Mouse (Mus musculus) G1E (cell line): ENCODE measurements around the gene Uqcrfs1. TPM values are rescaled to one million over a fixed set of nuclear protein-coding genes. Genes with fewer than 3 reads are reported as not detected.

Source experiments
- ATAC-seq: 2 replicates; pipeline ENCODE4 v1.8.0; 2016; ENCODE audit warnings: mild to moderate bottlenecking; ENCODE audit not compliant: insufficient number of reproducible peaks, poor library complexity, low FRiP score, severe bottlenecking; ENCODE audit errors: extremely low read depth
- DNase-seq: peaks from one replicate; pipeline ENCODE4 v3.0.0; 2012; ENCODE audit warnings: low spot score
- H3K27me3 ChIP-seq: 2 replicates; pipeline ENCODE4 v1.6.1; 2012; ENCODE audit warnings: mild to moderate bottlenecking, low read length, inconsistent platforms; ENCODE audit not compliant: insufficient read depth
- H3K36me3 ChIP-seq: replicated peaks from 2 replicates; pipeline ENCODE3; 2012; ENCODE audit warnings: mild to moderate bottlenecking, inconsistent platforms
- H3K4me1 ChIP-seq: 2 replicates; pipeline ENCODE4 v1.6.1; 2012; ENCODE audit warnings: low read depth, low read length, inconsistent platforms, mixed read lengths; ENCODE audit not compliant: insufficient read depth
- H3K4me3 ChIP-seq: 2 replicates; pipeline ENCODE4 v1.5.1; 2012; ENCODE audit warnings: low read depth, mild to moderate bottlenecking, inconsistent platforms, low read length, moderate library complexity, mixed read lengths
- H3K9me3 ChIP-seq: replicated peaks from 2 replicates; pipeline ENCODE4 v1.6.1; 2012; ENCODE audit warnings: inconsistent platforms
- CTCF ChIP-seq: IDR thresholded peaks from 2 replicates; pipeline ENCODE4 v1.5.1; 2012; ENCODE audit warnings: low read depth, low read length, inconsistent platforms, mixed read lengths
- GATA1 ChIP-seq: IDR thresholded peaks from 2 replicates; pipeline ENCODE4 v1.6.1; 2012; ENCODE audit warnings: borderline replicate concordance, low read length, inconsistent platforms, mixed read lengths
- GATA2 ChIP-seq: IDR thresholded peaks from 2 replicates; pipeline ENCODE4 v1.6.1; 2012; ENCODE audit warnings: low read depth, low read length, inconsistent platforms, borderline replicate concordance
- POLR2AphosphoS5 ChIP-seq: IDR thresholded peaks from 2 replicates; pipeline ENCODE4 v1.6.1; 2012; ENCODE audit warnings: low read depth, low read length, inconsistent platforms; ENCODE audit not compliant: insufficient replicate concordance
- TAL1 ChIP-seq: conservative IDR thresholded peaks from 2 replicates; pipeline ENCODE4 v1.6.1; 2012; ENCODE audit warnings: low read depth, low read length, inconsistent platforms, mixed read lengths
- polyA plus RNA-seq: library from polyadenylated mRNA; stranded (reverse); fragments of >175 nt; gene quantifications from 2 replicates; pipeline ENCODE4 v1.2.3, GENCODE M21; 2012
- total RNA-seq, 2 experiments: library from RNA; stranded (forward) in 1 of 2; stranded (reverse) in 1 of 2; fragments of 200-1000 nt in 1 of 2; fragments of >200 nt in 1 of 2; fragmentation: Nextera tagmentation in 1 of 2; gene quantifications; 2 replicates each; pipeline ENCODE4 v1.2.3; 2014 to 2017

Gene Uqcrfs1
- total and polyA plus RNA-seq, 3 experiments: 61.2 to 158 (median 106) TPM

DNA sequence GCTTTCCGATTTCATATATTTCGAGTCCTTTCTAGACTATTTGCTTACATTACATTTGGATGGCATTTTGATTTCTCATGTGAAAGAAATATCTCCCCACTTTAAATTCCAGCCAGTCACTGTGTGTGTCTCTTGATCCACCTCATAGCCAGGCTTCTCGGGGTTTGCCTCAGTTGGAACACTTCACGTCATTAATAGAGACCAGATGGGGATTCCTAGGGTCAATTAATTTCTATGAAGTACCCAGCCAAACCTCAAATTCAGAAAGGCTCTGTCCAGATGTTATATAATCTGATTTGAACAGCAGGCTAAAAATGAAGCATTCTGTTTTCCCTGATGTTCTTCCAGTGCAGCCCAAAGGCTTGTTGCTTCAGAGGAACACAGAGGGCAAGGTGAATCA, 37.5 kb downstream of the Uqcrfs1 start:
- Histone ChIP-seq H3K4me1 (no peaks in the 10 kb centered on the region), H3K27me3 (peaks cover 6% of the 10 kb centered on the region), H3K9me3 (no peaks in the 10 kb centered on the region), H3K36me3 (no peaks in the 10 kb centered on the region), H3K4me3 (no peak overlapping the region)
- TF ChIP-seq POLR2AphosphoS5: no peak
- no peak for TF ChIP-seq TAL1
- TF ChIP-seq GATA2: no peak
- no peak for TF ChIP-seq CTCF
- no peak for TF ChIP-seq GATA1
- no peak for ATAC-seq
- DNase-seq: no peak

- no peak overlapping the region for H3K4me3 ChIP-seq
- ATAC-seq (no peak), DNase-seq (peak; percentile 1)
These were observed 43.2 kb downstream of the Uqcrfs1 start for GRCm38 (mm10) chr13:30501860-30502395.

More at GRCm38 (mm10) chr13:30501860-30502395, 43.2 kb downstream of the Uqcrfs1 start:
- Histone ChIP-seq H3K4me1 (peaks cover 4% of the 10 kb centered on the region), H3K36me3 (no peaks in the 10 kb centered on the region), H3K9me3 (no peaks in the 10 kb centered on the region), H3K27me3 (peaks cover 6% of the 10 kb centered on the region; the same call in 1 of the 2 replicates)
- TF ChIP-seq CTCF (no peak), TAL1 (no peak), GATA1 (no peak), POLR2AphosphoS5 (no peak), GATA2 (no peak)

Other genes starting within 250 kb of the Uqcrfs1 start
- 8.2 TPM in 1 of 2 replicates, not detected in the other for gene Agtr1a, start 208.9 kb downstream of the Uqcrfs1 start, total RNA-seq (2014; fragmentation: Nextera tagmentation)
- gene Agtr1a, start 208.9 kb downstream of the Uqcrfs1 start, total RNA-seq (2017): 0.05 TPM in 1 of 2 replicates, not detected in the other
- not detected in 2 replicates for gene Agtr1a, start 208.9 kb downstream of the Uqcrfs1 start, polyA plus RNA-seq
- gene Dusp22, start 114.6 kb upstream of the Uqcrfs1 start, total RNA-seq (2014; fragmentation: Nextera tagmentation): not detected in 2 replicates
- 0.27 TPM in 1 of 2 replicates, not detected in the other for gene Dusp22, start 114.6 kb upstream of the Uqcrfs1 start, total RNA-seq (2017)
- gene Dusp22, start 114.6 kb upstream of the Uqcrfs1 start, polyA plus RNA-seq: not detected in 2 replicates
- gene Irf4, start 203.9 kb upstream of the Uqcrfs1 start, total RNA-seq (2014; fragmentation: Nextera tagmentation): not detected in 2 replicates
- 0.05 TPM in 1 of 2 replicates, not detected in the other for gene Irf4, start 203.9 kb upstream of the Uqcrfs1 start, total RNA-seq (2017)
- not detected in 2 replicates for gene Irf4, start 203.9 kb upstream of the Uqcrfs1 start, polyA plus RNA-seq